10 mouse cellular contexts compared by ENCODE assay signal in the genomic region with DNA sequence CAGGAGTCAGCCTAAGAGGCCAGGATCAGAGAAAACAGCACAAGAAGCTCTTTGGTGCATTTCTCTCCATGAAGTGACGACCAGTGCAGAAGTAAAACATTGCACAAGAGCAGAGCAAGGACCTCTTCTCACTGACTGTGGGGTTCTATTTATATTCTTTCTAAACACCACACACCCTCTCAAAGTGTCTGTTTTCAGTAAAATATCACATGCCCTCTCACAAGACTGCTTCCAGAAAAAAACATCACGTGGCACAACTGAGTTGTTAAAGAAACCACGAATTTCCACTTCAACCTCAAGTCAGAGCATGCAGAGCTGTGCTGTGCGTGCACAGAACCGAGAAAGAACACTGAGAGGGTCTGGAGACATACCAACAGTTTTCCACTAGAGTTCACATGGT. TPM values are rescaled to one million over a fixed set of nuclear protein-coding genes. Genes with fewer than 3 reads are reported as not detected.
DNase-seq lines count a peak whose midpoint lies in the region; ATAC-seq and TF ChIP-seq lines count a peak whose summit lies in the region.
"Had no signal": no experiment of that assay in that cellular context is flagged by ENCODE, and none has a peak within 500 bp of the region (broad histone marks: within the 10 kb centered on the region; RNA-seq: fewer than 3 reads in every experiment).

No protein-coding gene starts in this region.

- no peaks in the 10 kb centered on the region for H3K36me3 ChIP-seq in kidney, adult 2 months (ENCODE audit: control insufficient read depth, insufficient read depth, low read length)
- no peaks in the 10 kb centered on the region for H3K36me3 ChIP-seq in kidney, embryonic 16.5 days (ENCODE audit: insufficient read depth, low read length)
- H3K36me3 ChIP-seq in C2C12 (ENCODE audit: control insufficient read depth, insufficient read depth), result no peaks in the 10 kb centered on the region
- H3K36me3 ChIP-seq: liver, embryonic 13.5 days had no signal

- H3K79me2 ChIP-seq in C2C12 (ENCODE audit: control insufficient read depth, insufficient read depth), result no peaks in the 10 kb centered on the region

- ATAC-seq in kidney, embryonic 16.5 days (ENCODE audit: low FRiP score, low TSS enrichment), result no peak

- no peak overlapping the region for H3K9ac ChIP-seq in kidney, embryonic 16.5 days (replicated peaks; ENCODE audit: low read length)
- H3K9ac ChIP-seq: liver, embryonic 13.5 days had no signal

- H3K27me3 ChIP-seq in kidney, adult 2 months (replicated peaks; ENCODE audit: control insufficient read depth, insufficient read depth, low read length), result no peaks in the 10 kb centered on the region
- H3K27me3 ChIP-seq in kidney, embryonic 16.5 days (ENCODE audit: insufficient read depth, low read length), result no peaks in the 10 kb centered on the region
- H3K27me3 ChIP-seq in C2C12 (ENCODE audit: control insufficient read depth, insufficient read depth, insufficient read length), result no peaks in the 10 kb centered on the region
- H3K27me3 ChIP-seq: liver, embryonic 13.5 days had no signal

- no peaks in the 10 kb centered on the region for H3K79me3 ChIP-seq in C2C12 (ENCODE audit: low read depth)

- no peak overlapping the region for H3K27ac ChIP-seq in kidney, adult 2 months (ENCODE audit: insufficient read depth, low read depth, low read length)
- H3K27ac ChIP-seq in kidney, embryonic 16.5 days (ENCODE audit: low read length), result no peak overlapping the region
- H3K27ac ChIP-seq in bone marrow, adult 2 months (ENCODE audit: control insufficient read depth, insufficient read depth, low read depth, low read length, poor library complexity), result peak overlapping the region; percentile 8; the same call in 1 of the 2 replicates
- H3K27ac ChIP-seq: liver, embryonic 13.5 days had no signal

- no peak for TF ChIP-seq CTCF in kidney, adult 2 months (conservative IDR thresholded peaks at IDR 0.05; ENCODE audit: insufficient read depth, insufficient read length, low read depth, low read length)
- no peak for TF ChIP-seq CTCF in C2C12 (IDR thresholded peaks at IDR 0.05; ENCODE audit: control insufficient read depth, insufficient read depth, insufficient read length)
- no peak for TF ChIP-seq CTCF in bone marrow, adult 2 months (IDR thresholded peaks at IDR 0.05; ENCODE audit: control insufficient read depth, insufficient read depth, low read length)

- H3K4me2 ChIP-seq in kidney, embryonic 16.5 days (replicated peaks; ENCODE audit: low read depth, low read length), result no peak overlapping the region
- H3K4me2 ChIP-seq: liver, embryonic 13.5 days had no signal

- no peak overlapping the region for H3K4me3 ChIP-seq in kidney, adult 2 months (ENCODE audit: insufficient read depth, low read depth, low read length)
- no peak overlapping the region for H3K4me3 ChIP-seq in kidney, embryonic 16.5 days (ENCODE audit: low read length)
- H3K4me3 ChIP-seq in C2C12 (ENCODE audit: insufficient read depth, poor library complexity, severe bottlenecking), result no peak overlapping the region
- no peak overlapping the region for H3K4me3 ChIP-seq in bone marrow, adult 2 months (replicated peaks; ENCODE audit: control insufficient read depth, low read depth, low read length)
- H3K4me3 ChIP-seq: liver, embryonic 13.5 days had no signal

- WGBS in kidney, adult 2 months, result 58% methylated on average over 5 of the region's 5 CpGs
- 76% methylated on average over 5 of the region's 5 CpGs for WGBS in kidney, embryonic 16.5 days
- 2% methylated on average over 5 of the region's 5 CpGs for WGBS in bone marrow, adult 2 months

- TF ChIP-seq POLR2A in kidney, adult 2 months (IDR thresholded peaks at IDR 0.05; ENCODE audit: low read depth, low read length), result no peak
- no peak for TF ChIP-seq POLR2A in bone marrow, adult 2 months (IDR thresholded peaks at IDR 0.05; ENCODE audit: borderline replicate concordance, control insufficient read depth, low read depth, low read length)

- H3K9me3 ChIP-seq in kidney, embryonic 16.5 days (ENCODE audit: low read length), result no peaks in the 10 kb centered on the region
- H3K9me3 ChIP-seq: liver, embryonic 13.5 days had no signal

- H3ac ChIP-seq in C2C12 (ENCODE audit: control insufficient read depth, insufficient read length, low read depth), result no peak overlapping the region

- peak; percentile 4 for DNase-seq in kidney, adult 2 months
- peak; percentile 24 for DNase-seq in lung, postnatal 14 days
- DNase-seq in testis, postnatal 10 days (ENCODE audit: low spot score), result no peak
- DNase-seq in urinary bladder, adult 18-20 months (ENCODE audit: low spot score in 2 of 2), result no peak
- no peak for DNase-seq in retina, embryonic 14.5 days (ENCODE audit: low spot score)
- DNase-seq: liver, embryonic 13.5 days had no signal

- H3K4me1 ChIP-seq in kidney, adult 2 months (ENCODE audit: control insufficient read depth, insufficient read depth, low read length), result no peaks in the 10 kb centered on the region
- no peaks in the 10 kb centered on the region for H3K4me1 ChIP-seq in kidney, embryonic 16.5 days (ENCODE audit: insufficient read depth, low read length)
- peaks cover 3% of the 10 kb centered on the region; the same call in 1 of the 2 replicates for H3K4me1 ChIP-seq in bone marrow, adult 2 months (ENCODE audit: control insufficient read depth, insufficient read depth, low read length)
- H3K4me1 ChIP-seq: liver, embryonic 13.5 days had no signal

TF ChIP-seq in C2C12, 6 proteins besides CTCF, POLR2A, EP300 and RAD21:
- TF ChIP-seq USF1 (IDR thresholded peaks at IDR 0.05; ENCODE audit: low read depth) (peak; percentile 44), MYOG (IDR thresholded peaks at IDR 0.05; ENCODE audit: control insufficient read depth, extremely low read depth, insufficient read length) (no peak)

RNA-seq across cellular contexts. Expression of a gene that starts 54.0 kb away (rescaled TPM):
- polyA plus RNA-seq in kidney, adult 2 months (2012; rRNA removed), result 0.06 and 0.07 TPM in 2 replicates
- polyA plus RNA-seq in kidney, embryonic 16.5 days (2015; fragmentation: Nextera tagmentation; extraction: Ambion mirVana), result 0.05 TPM in 1 of 2 replicates, not detected in the other
- not detected for polyA plus RNA-seq in C2C12 (2012; fragmentation: generic; extraction: Trizol)
- polyA plus RNA-seq in bone marrow, adult 2 months (2011; ENCODE audit: insufficient read depth, insufficient read length, low replicate concordance, missing spikeins), result not detected in 2 replicates
- polyA plus RNA-seq: embryonic facial prominence, embryonic 11.5 days; liver, embryonic 13.5 days had no signal

Comparison
In these comparisons a context has a peak if more than half of its experiments do, and no peak if none do; other contexts are left out.
1. DNase-seq: peak in kidney, adult 2 months (single experiment) and lung, postnatal 14 days (single experiment); none in testis, postnatal 10 days (single experiment), urinary bladder, adult 18-20 months (0 of 2) and retina, embryonic 14.5 days (single experiment).